Mouse (Mus musculus): Measurements from ENCODE around the gene Spdya.
A peak's percentile ranks its signal among the peaks of the same experiment; 100 is the strongest.
"Not testable (repeated sequence)": the region's sequence is repeated elsewhere in the genome, so short reads cannot be mapped to it uniquely, and the experiment has no call there.

Gene Spdya

DNA sequence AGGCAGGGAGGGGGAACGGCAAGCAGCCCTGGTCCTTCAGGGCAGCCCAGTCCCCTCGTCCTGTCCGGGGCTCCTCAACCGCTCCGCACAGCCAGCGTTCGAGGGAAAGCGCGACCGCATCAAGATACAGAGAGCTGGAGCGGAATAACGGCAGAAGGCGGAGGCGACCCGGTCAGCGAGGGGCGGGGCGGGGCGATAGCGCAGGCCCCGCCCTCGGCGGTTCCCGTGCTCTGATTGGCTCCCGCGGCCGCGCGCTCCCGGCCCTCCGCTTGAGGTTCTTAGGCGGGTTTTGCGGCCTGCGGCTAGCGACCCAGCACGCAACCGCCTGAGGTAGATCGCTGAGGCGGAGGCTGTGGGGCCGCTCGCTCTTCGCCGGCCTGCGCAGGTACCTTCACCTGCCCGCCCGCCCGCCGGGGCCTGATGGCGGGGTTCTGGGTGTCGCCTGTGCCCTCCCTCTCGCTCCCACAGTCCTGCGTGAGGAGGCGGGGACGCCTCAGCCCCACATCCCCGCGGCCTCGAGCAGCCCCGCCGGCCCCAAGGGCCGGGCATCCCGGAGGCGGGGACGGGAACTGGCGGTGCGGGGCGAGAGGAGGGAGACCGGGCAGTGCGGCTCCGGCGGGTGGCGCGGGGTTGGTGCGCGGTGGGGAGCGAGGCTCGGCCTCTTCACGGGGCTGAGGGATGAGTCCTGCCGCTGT, at the start of gene Spdya:
TSS of gene Spdya (plus strand) at position 305 of the 695 bp plus-strand sequence.
- peak; percentile 92 for DNase-seq

DNA sequence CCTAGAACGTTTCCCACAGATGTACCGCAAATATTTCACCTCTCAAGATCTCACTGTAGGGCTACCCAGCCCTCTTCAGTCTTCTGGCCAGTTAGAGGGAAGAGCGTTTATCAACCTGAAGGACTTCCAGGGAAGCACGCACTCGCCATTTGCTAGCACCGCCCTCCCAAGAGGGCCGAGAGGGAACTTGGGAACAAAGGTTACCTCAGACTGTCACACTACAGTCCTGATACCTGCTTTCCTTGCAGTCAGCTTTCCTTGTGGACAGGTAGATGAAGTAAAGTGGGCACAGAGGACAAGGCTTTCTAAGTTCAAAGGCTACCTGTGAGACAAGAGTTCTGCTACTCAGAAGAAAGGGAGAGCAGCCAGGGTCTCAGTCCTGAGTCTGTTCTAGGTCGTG, 45.0 kb upstream of the Spdya start:
- DNase-seq: no peak

DNA sequence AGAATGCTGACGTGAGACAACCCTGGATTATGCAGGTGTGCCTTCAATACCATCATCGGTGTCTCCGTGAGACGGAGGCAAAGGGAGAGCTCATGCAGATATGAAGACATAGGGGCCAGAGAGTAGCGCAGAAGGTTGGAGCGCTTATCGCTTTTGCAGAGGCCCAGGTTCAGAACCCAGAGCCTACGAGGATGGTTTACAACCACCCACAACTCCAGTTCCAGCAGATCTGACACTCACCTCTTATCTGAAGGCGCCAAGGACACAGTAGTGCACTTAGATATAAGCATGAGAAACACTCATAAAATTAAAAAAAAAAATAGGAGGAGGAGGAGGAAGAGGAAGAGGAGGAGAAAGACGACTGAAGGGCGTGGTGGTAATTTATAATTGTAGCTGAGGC, 41.6 kb upstream of the Spdya start:
- no peak for DNase-seq

DNA sequence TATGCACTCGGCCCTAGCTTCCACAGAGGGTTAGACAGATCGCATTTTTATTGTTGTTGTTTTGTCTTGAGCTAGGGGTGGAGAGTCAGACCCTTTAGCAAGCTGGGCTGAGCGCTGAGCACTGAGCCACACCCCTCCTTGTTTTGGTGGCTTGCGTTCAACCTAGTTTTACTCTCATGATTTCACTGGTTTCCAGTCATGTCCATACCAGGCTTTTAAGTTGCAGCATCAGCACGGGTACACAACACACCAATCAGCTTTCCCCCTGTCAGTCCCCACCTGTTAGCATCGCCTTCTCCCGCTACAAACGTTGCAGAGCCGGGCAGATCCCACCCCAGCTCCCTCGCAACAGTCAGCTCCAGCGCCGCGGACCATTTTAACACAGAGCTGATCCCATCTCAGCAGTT, 25.6 kb upstream of the Spdya start:
- DNase-seq: no peak

DNA sequence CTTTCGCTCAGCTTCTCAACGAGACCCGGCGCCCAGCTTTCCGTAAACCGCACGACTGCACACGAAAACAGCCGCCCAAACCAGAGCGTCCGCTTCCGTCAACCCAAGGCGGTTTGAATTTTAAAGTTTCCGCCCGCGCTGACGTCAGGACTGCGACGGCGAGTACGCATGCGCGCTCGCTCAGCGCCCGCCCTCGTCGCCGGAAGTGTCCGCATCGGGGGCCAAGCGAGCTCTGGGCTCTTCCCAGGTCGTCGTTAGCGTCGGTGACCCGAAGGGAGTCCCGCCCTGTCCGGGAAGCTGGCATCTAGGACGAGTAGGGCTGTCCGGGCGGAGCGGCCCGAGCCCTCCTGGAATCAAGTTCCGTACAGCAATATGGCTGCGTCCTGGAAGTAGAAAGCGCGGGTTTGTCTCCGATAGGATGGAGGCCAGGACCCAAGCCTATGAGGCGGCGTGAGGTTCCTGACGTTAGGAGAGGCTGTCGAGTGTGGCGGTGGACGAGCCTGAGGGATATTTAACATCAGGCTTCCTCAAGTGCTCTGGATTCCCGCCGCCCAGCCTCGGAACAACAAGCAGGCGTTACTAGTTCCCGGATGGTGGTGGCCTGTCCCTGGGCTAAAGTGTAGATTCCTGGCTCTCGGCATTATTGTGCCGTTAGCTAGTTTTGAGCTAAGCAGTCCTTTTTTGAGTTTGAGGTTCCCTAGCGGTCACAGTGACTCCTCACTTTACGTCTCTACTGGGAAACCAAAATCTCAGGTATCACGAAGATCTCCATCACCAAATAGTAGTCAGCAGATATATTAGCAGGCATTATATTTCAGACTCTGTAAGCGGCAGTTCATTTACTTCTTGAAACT, 24.9 kb upstream of the Spdya start, which contains the start of gene Ndc80:
TSS of gene Ndc80 (minus strand) at position 147 of the 854 bp plus-strand sequence.
- DNase-seq: peak; percentile 95

DNA sequence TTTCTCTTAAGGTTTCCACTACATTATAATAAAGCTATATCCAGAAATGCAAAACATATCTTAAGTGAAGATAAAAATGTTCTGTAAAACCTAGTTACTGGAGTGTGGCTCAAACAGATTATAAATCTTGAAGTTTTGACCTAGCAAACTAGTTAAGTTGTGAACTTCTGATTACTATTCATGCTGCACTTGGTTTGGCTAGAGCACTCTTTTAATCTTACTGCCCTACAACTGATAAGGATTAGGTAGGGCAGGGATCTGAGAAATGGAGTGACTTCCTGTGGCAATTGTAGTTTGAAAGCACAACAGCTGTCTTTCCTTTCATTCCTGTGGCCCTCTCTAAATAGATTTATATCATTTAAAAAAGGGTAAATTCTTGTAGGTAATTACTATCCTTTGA, 23.8 kb upstream of the Spdya start:
- DNase-seq: no peak

DNA sequence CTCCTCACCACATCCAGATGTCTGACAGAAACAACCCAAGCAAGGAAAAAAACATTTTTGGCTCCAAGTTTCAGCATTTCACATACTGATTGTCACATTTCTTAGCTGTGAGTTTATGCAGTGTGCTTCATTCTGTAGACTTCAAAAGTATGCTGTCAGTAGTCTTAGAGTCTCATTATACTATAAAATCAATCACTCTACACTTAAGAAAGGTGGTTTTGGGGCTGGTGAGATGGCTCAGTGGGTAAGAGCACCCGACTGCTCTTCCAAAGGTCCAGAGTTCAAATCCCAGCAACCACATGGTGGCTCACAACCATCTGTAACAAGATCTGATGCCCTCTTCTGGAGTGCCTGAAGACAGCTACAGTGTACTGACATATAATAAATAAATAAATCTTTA, 16.3 kb upstream of the Spdya start:
- not testable (repeated sequence) for DNase-seq

DNA sequence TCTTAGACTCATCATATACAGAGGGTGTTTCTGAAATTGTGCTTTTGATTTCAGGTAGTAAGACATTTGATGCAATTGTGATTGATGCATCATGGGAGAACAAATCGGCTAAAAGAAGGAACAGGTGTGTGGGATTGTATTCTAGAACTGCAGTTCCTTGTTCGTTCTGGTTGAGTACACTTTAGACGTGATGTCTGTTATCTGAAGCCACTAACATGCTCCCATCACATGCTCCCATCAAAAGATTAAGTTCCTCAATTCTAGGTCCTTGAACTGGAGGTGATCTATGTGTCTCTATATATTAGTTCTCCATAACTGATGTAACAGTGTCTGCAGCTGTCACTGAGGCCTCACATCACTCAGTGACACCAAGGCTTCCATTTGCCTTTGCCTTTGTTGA, 14.7 kb upstream of the Spdya start:
- no peak for DNase-seq

DNA sequence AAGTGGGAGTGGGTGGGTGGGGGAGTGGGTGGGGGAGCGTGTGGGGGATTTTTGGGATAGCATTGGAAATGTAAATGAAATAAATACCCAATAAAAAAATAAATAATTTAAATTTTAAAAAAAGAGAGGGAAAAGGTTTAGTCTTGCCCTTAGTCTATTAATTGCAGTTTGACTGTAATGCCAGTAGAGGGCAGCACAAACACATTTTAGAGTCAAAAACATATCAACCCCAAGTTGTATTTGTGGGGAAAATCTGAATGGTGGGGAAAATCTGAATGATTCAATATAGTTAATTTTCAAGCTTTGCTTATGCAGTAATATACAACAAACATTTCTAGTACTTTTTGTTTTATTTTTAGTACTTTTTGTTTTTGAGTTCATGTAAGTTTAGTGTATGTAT, 3.3 kb upstream of the Spdya start:
- no peak for DNase-seq

DNA sequence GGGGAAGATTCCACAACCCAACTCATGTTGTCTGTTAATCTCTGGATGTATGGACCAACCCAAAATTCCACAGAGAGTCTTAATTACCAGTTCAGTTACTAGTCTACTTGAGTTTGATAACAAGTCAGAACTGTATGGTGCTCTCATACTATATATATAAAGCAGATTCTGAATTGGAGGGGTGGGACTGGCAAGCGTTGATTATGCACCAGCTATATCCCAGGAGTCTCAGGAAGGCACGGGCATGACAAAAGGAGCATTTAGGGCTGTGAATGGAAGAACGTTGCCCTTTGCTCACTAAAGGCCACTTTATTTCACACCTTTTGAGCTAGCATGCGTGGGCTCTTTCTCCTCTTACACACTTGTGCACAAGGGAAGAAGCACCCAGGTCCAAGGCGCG, 511 bp upstream of the Spdya start:
- no peak for DNase-seq

DNA sequence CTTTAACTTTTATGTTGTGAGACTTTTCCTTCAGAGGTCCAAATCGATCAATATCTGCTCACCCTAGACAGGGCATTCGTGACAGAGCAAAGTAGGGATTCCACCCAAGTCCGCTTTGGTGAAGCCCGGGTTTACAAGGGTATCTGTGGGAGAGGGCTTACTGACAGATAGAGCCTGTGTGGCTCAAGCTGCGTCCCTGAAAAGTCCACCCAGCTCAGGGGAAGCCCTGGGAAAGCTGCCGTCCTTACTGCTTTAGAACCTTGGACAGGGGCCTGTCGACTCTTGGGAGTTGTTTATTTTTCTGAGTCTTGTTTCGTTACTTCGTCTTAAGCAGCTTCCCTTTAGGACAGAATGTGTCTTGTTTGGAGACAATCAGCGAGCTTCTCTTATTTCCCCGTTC, 1.0 kb downstream of the Spdya start:
- DNase-seq: peak; percentile 38

DNA sequence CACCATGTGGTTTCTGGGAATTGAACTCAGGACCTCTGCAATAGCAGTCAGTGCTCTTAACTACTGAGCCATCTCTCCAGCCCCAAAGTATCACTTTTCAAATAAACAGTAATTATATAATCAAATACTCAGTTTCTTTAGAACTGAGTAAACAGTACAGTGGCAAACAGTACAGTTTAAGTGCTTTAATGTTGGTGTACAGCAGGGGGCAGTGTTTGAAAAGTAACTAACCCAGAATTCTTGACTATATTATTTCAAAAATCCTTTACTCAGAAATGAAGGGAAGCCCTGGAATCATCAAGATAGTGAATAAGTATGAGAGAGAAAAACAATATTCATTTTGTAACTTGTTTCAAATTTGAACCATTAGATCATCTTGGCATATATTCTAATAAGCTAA, 9.8 kb downstream of the Spdya start:
- peak; percentile 42 for DNase-seq

DNA sequence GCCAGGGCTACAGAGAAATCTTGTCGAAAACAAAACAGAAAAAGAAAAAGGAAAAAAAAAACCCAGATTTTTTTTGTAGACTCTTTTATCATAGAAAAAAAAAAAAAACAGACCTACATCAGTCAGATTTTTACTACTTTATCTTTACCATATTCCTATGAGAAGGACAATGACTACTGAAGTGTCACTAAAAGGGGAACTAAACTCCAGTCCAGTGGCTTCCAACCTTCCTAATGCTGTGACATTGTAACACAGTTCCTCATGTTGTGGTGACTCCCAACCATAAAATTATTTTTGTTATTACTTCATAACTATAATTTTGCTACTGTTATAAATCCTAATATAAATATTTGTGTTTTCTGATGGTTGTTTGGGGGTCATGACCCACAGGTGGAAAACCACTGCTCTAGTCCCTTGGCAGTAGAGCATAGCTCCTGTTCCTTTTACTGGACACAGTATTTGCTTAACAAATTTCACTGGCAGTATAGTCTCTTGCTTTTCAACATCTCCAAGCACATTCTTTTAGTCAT, 27.4 kb downstream of the Spdya start:
- DNase-seq: no peak

DNA sequence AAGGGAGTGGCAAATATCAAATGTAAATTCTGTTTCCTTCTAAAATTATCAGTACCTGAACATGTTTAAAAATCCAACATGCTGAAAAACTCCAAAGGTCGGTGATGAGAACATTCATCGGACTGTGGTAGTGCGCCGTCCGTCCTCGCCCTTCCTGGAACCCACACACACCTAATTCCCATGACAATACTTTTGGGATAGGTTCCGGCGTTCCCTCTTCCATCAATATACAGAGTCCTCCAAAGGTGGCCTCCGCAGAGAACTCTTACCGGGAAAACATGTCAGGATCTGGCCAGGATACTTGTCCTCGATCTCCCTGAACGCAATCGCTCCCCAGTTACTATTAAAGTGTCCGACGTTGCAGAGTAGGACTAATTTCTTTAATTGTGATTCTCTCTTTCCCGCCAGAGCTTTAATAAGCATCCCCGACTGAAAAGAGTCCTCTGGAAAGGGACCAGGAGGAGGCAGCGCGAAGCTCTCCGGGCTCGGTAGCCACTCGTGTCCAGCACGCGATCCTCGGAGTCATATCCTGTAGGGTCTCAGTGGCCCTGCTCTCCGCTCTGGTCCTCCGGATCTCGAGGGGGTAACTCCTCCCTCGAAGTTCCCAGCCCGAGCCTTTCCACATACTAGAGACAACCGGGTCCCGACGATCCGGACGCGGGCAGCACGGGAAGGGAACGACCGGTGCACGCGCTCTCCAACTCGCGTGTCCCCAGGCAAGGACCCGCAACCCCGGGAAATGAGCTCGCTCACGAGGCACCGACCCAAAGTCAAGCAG, 46.2 kb downstream of the Spdya start:
- no peak for DNase-seq

DNA sequence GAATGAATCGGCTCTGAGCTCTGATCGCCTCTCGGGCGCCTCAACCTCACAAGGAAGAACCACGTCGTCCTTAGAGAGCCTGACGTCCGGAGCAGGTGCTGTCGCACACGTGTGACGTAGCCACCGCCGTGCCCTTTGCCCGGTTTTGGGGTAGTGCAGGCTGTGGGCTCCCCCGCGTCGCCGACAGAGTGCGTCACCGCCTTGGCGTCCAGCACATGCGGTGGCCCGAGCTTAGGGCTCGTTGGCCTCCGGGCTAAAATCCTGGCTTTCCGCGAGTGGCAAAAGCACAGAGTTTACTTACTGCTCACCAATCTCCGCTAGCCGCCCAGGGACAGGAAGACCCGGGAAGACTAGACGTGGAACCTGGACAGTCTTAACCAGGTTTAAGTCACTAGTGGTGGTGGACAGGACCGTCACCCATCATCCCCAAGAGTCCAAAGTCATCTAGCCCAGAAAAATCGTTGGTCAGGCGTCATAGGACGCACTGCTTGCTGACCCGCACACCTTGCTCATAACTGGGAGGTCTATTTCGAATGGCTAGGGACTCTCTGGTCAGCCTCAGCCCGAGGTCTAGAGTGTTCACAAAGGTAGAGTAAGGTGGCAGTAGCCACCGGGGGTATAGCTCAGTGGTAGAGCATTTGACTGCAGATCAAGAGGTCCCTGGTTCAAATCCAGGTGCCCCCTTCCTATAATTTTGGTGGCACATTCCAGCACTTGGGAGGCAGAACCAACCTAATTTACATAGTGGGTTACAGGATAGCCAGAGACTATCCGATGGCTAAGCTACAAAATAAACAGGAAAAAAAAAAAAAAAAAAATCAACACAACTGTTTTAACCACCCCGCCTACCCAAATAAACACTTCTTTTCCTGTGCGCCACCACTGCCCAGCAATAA, 47.0 kb downstream of the Spdya start:
- peak; percentile 92 for DNase-seq

DNA sequence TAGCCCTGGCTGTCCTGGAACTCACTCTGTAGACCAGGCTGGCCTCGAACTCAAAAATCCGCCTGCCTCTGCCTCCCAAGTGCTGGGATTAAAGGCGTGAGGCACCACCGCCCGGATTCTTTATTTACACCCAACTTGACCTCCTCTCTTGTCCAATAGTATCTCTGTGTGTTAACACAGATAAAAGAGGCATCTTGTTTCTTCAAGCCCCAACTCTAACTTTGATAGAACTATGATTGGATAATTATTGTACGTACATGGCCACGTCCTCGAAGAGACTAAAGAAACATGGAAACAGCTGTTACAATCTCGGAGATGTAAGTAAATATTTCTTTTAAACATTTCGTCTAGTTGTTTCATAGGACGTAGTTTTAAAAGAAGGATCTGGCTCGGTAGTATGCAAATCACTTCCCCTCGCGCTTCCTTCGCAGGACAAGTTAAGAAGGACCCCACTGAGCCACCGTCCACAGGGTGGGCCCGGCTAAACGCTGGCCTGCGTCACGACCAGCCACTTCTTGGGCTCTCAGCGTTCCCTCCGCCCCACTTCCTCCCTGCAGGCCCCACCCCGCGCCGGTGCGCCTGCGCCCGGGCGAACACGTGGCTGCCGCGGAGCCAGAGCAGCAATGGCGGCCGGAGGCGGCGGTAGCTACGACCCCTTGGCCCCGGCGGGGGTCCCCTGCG, 63.9 kb downstream of the Spdya start, which contains the start of gene Wdr43:
TSS of gene Wdr43 (plus strand) at position 258 of the 681 bp plus-strand sequence.
- peak; percentile 98 for DNase-seq

DNA sequence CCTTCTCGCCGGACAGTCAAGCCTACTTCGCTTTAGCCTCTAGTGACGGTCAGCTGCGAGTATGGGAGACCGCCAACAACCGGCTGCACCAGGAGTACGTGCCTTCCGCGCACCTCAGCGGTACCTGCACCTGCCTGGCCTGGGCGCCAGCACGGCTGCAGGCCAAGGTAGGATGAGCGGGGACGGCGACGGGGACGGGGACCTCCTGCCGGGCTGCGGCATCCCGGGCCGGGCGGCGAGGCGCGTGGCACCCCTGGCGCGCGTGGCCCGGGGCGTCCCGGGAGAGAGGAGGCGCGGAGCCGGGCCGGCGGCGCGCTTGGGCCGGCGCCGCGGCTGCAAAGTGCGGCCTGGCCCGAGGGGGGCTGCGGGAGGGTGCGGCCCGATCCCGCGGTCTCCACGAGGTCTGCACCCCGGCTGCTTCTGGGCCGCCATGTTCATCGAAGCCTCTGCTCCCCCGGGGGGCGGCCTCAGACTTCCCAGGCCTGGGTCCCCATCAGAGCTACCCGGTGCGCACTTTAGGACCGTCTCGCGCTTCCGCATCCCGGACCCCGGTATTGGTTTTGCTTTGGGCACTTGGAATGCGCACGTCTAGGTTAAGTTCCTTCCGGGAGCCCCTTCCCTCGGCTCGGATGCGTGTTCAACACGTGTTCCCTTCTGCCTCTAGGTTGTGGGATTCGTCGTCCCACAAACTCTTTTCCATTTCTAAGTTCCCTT, 64.6 kb downstream of the Spdya start:
- DNase-seq: peak; percentile 45

DNA sequence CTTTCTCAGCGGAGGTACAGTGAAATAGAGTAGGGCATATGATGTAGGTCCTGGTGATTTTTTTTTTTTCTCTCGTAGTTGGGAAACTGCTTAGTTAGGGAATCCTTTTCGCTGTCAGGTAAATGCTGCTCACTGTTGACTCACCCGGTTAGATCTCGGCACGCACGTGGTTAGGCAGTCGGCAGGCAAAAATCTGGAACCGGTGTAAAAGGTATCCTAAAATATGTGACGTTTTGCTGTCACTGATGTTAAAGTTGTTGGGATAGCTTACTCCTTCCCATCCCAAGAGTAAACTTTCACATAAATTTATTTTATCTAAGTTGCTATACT, 65.1 kb downstream of the Spdya start:
- DNase-seq: no peak

DNA sequence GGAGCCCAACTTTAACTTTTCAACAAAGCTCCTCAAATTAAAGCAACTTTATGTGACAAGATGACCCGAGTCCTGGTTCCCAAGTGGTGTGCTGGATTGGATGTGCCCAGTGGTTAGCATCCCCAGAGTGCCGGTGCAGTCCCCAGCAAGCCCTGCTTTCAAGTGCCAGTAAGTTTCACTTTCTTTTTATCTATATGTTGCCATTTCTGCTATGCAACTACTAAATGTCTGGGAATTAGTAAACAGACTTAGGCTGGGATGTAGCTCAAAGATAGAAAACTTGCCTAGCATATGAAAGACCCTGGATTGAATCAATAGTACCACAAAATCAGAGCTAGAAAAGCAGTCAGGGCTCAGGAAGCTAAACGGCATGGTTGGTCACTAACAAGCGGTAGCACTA, 66.1 kb downstream of the Spdya start:
- no peak for DNase-seq

DNA sequence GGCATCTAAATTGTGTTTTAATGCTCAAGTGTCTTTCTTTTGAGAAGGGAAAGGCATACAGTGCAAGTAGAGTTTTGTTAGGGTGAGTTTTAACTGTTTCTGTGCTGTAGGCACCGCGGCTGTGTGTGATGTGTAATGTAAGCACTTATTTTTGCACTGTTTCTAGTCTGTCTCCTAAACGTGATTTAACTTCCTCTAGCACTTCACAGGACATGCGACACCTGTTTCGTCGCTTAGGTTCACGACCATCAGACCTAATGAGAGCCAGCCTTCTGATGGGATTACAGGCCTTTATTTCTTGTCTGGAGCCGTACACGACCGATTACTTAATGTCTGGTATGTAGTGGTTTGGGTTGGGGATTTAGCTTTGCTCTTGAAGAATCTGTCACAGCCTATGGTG, 79.9 kb downstream of the Spdya start:
- DNase-seq: no peak

DNA sequence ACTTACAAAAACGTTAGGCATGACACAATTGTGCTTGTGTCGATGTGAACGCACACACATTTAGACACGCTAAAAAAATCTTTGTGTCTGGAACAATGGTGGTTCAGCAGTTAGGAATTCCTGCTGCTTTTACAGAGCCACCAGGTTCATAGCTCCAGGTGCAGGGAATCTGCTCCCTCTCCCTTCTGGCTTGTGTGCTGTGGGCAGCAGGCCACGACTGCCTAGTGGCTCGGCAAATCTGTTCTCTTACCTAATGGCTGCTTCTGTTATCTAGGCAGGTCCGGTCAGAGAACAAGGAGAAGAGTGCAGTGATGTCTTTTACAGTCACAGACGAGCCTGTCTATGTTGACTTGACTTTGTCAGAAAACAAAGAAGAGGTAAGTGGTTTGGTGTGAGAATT, 81.5 kb downstream of the Spdya start:
- no peak for DNase-seq

All from kidney, postnatal 10 days (tissue).